Mouse (Mus musculus) testis, postnatal 10 days (tissue): Measurements from ENCODE around the gene Wnt3a.

Source experiments
- DNase-seq: peaks from one replicate; pipeline ENCODE4 v3.0.0; 2021; ENCODE audit warnings: low spot score

The Wnt3a gene

GRCm38 (mm10) chr11:59218389-59218998 lies 72.1 kb downstream of the Wnt3a start:
- DNase-seq: no peak

- no peak for DNase-seq
These were observed 73.6 kb downstream of the Wnt3a start for GRCm38 (mm10) chr11:59216955-59217354.

GRCm38 (mm10) chr11:59212892-59213494 lies 77.6 kb downstream of the Wnt3a start:
- DNase-seq: peak; percentile 59

GRCm38 (mm10) chr11:59212320-59212719 lies 78.2 kb downstream of the Wnt3a start:
- peak; percentile 42 for DNase-seq

GRCm38 (mm10) chr11:59211561-59211960 lies 79.0 kb downstream of the Wnt3a start:
- peak; percentile 42 for DNase-seq

- DNase-seq: peak; percentile 37
These were observed 80.5 kb downstream of the Wnt3a start for GRCm38 (mm10) chr11:59210020-59210419.

GRCm38 (mm10) chr11:59209580-59209979 lies 81.0 kb downstream of the Wnt3a start:
- DNase-seq: peak; percentile 73

GRCm38 (mm10) chr11:59209003-59209441 lies 81.5 kb downstream of the Wnt3a start:
- peak; percentile 84 for DNase-seq

- DNase-seq: peak; percentile 95
These were observed 82.3 kb downstream of the Wnt3a start, which contains the start of gene 2310033P09Rik for GRCm38 (mm10) chr11:59208153-59208831. TSS of gene 2310033P09Rik (plus strand) at chr11:59208321.

- DNase-seq: peak; percentile 99
These were observed 88.2 kb downstream of the Wnt3a start, which contains the start of gene Mrpl55 for GRCm38 (mm10) chr11:59202081-59202995. TSS of gene Mrpl55 (plus strand) at chr11:59202486.

- no peak for DNase-seq
These were observed 89.1 kb downstream of the Wnt3a start for GRCm38 (mm10) chr11:59201216-59202002.
